Mouse (Mus musculus) heart, embryonic 11.5 days (tissue): Measurements from ENCODE around the gene Sun5. TPM values are rescaled to one million over a fixed set of nuclear protein-coding genes. Genes with fewer than 3 reads are reported as not detected.

Source experiments
- polyA plus RNA-seq: library from polyadenylated mRNA; unstranded; fragments of >200 nt; fragmentation: Nextera tagmentation; extraction: Ambion mirVana; gene quantifications from 2 replicates; pipeline ENCODE4 v1.2.1, GENCODE M21; 2014

The Sun5 gene
- polyA plus RNA-seq, 1 experiment from 2014 or later, result not detected

Other genes starting within 250 kb of the Sun5 start
- 53.6 and 61.3 TPM in 2 replicates for gene Commd7, start 238.3 kb downstream of the Sun5 start, polyA plus RNA-seq
- gene Dnmt3b, start 221.6 kb downstream of the Sun5 start, polyA plus RNA-seq, result 7.3 and 8.4 TPM in 2 replicates
- not detected in 2 replicates for gene Dnmt3c, start 174.4 kb downstream of the Sun5 start, polyA plus RNA-seq
- 271 and 300 TPM in 2 replicates for gene Mapre1, start 129.8 kb downstream of the Sun5 start, polyA plus RNA-seq
- 0.06 TPM in 1 of 2 replicates, not detected in the other for gene Efcab8, start 91.2 kb downstream of the Sun5 start, polyA plus RNA-seq
- gene Bpifb2, start 4.0 kb upstream of the Sun5 start, polyA plus RNA-seq, result not detected in 2 replicates
- not detected in 2 replicates for gene Bpifb6, start 29.3 kb upstream of the Sun5 start, polyA plus RNA-seq
- not detected in 2 replicates for gene Bpifb3, start 47.1 kb upstream of the Sun5 start, polyA plus RNA-seq
- gene Bpifb4, start 67.1 kb upstream of the Sun5 start, polyA plus RNA-seq, result not detected in 2 replicates
- not detected in 2 replicates for gene Bpifa6, start 103.9 kb upstream of the Sun5 start, polyA plus RNA-seq
- not detected in 2 replicates for gene Bpifa2, start 137.2 kb upstream of the Sun5 start, polyA plus RNA-seq